Mouse (Mus musculus) hindbrain, embryonic 12.5 days (tissue): ENCODE measurements at regions not wholly inside any gene's neighbourhood (a gene's known extent, or its start where the extent isn't known, plus 50 kb on each side); places are given as distances from the start of the nearest gene placed in this dataset.
A peak's percentile ranks its signal among the peaks of the same experiment; 100 is the strongest.

Experiments
- ATAC-seq: fragments of 200-750 bp; cut with Nextera tagmentation; 2 replicates; pipeline ENCODE4 v1.8.0; 2017; ENCODE audit warnings: moderate TSS enrichment; ENCODE audit not compliant: low FRiP score
- H3K27ac ChIP-seq: fragments of 300-500 bp; sonication (generic); 2 replicates; pipeline ENCODE4 v1.5.1; 2016; ENCODE audit warnings: mild to moderate bottlenecking
- H3K27me3 ChIP-seq: fragments of 300-500 bp; sonication (generic); 2 replicates; pipeline ENCODE4 v1.6.1; 2016; ENCODE audit warnings: mild to moderate bottlenecking
- H3K36me3 ChIP-seq: fragments of 300-500 bp; sonication (generic); 2 replicates; pipeline ENCODE4 v1.6.1; 2016; ENCODE audit warnings: mild to moderate bottlenecking
- H3K4me1 ChIP-seq: fragments of 300-500 bp; sonication (generic); 2 replicates; pipeline ENCODE4 v1.6.1; 2016
- H3K4me2 ChIP-seq: fragments of 300-500 bp; sonication (generic); replicated peaks from 2 replicates; pipeline ENCODE4 v1.6.1; 2016; ENCODE audit warnings: mild to moderate bottlenecking
- H3K4me3 ChIP-seq: fragments of 300-500 bp; sonication (generic); 2 replicates; pipeline ENCODE4 v1.5.1; 2016; ENCODE audit warnings: mild to moderate bottlenecking
- H3K9ac ChIP-seq: fragments of 300-500 bp; sonication (generic); 2 replicates; pipeline ENCODE4 v1.6.1; 2016; ENCODE audit warnings: mild to moderate bottlenecking, moderate library complexity
- H3K9me3 ChIP-seq: fragments of 300-500 bp; sonication (generic); replicated peaks from 2 replicates; pipeline ENCODE4 v1.6.1; 2016; ENCODE audit warnings: mild to moderate bottlenecking
- WGBS: fragments of 180-500 bp; shearing (Covaris S2); methylation state at CpG from one replicate; pipeline ENCODE4 v1.1.7; 2016; 5-methylcytosine and 5-hydroxymethylcytosine counted together

- 94% methylated on average over 5 of the region's 5 CpGs for WGBS
Measured at GRCm38 (mm10) chr12:39709850-39710249, 328.0 kb downstream of the Arl4a start.

GRCm38 (mm10) chr12:39697182-39697581 lies 340.6 kb downstream of the Arl4a start:
- no peaks in the 10 kb centered on the region for H3K9me3 ChIP-seq
- H3K4me3 ChIP-seq: no peak overlapping the region
- H3K36me3 ChIP-seq: no peaks in the 10 kb centered on the region
- H3K4me1 ChIP-seq: no peaks in the 10 kb centered on the region
- no peak for ATAC-seq
- no peak overlapping the region for H3K9ac ChIP-seq
- no peaks in the 10 kb centered on the region for H3K27me3 ChIP-seq
- H3K4me2 ChIP-seq: no peak overlapping the region
- H3K27ac ChIP-seq: no peak overlapping the region
- 70% methylated on average over 3 of the region's 3 CpGs for WGBS

More at GRCm38 (mm10) chr12:39709850-39710249, 328.0 kb downstream of the Arl4a start:
- Histone ChIP-seq H3K9ac (no peak overlapping the region), H3K4me1 (peaks cover 4% of the 10 kb centered on the region), H3K9me3 (no peaks in the 10 kb centered on the region), H3K4me2 (no peak overlapping the region), H3K36me3 (no peaks in the 10 kb centered on the region), H3K4me3 (no peak overlapping the region), H3K27me3 (no peaks in the 10 kb centered on the region), H3K27ac (no peak overlapping the region)
- ATAC-seq: no peak

- Histone ChIP-seq H3K4me1 (no peaks in the 10 kb centered on the region), H3K4me2 (no peak overlapping the region), H3K4me3 (no peak overlapping the region), H3K27me3 (no peaks in the 10 kb centered on the region), H3K9me3 (no peaks in the 10 kb centered on the region), H3K9ac (no peak overlapping the region), H3K27ac (no peak overlapping the region), H3K36me3 (no peaks in the 10 kb centered on the region)
- WGBS: 86% methylated on average over 1 of the region's 1 CpGs
- no peak for ATAC-seq
Measured at GRCm38 (mm10) chr12:39695322-39695721, 342.5 kb downstream of the Arl4a start.

- WGBS: 60% methylated on average over 2 of the region's 2 CpGs
Measured at GRCm38 (mm10) chr12:39692043-39692442, 345.8 kb downstream of the Arl4a start.

GRCm38 (mm10) chr12:39685399-39685798 lies 352.4 kb downstream of the Arl4a start:
- Histone ChIP-seq H3K4me3 (no peak overlapping the region), H3K27me3 (no peaks in the 10 kb centered on the region), H3K4me1 (no peaks in the 10 kb centered on the region), H3K4me2 (no peak overlapping the region), H3K36me3 (no peaks in the 10 kb centered on the region), H3K27ac (no peak overlapping the region), H3K9ac (no peak overlapping the region), H3K9me3 (no peaks in the 10 kb centered on the region)
- ATAC-seq: no peak

More at GRCm38 (mm10) chr12:39692043-39692442, 345.8 kb downstream of the Arl4a start:
- Histone ChIP-seq H3K27ac (no peak overlapping the region), H3K27me3 (no peaks in the 10 kb centered on the region), H3K9me3 (no peaks in the 10 kb centered on the region), H3K9ac (no peak overlapping the region), H3K4me2 (no peak overlapping the region), H3K4me1 (no peaks in the 10 kb centered on the region), H3K4me3 (no peak overlapping the region), H3K36me3 (no peaks in the 10 kb centered on the region)
- no peak for ATAC-seq

- no peaks in the 10 kb centered on the region for H3K36me3 ChIP-seq
Measured at GRCm38 (mm10) chr12:39682121-39682520, 355.7 kb downstream of the Arl4a start.

GRCm38 (mm10) chr12:39675608-39676007 lies 362.2 kb downstream of the Arl4a start:
- H3K27me3 ChIP-seq: no peaks in the 10 kb centered on the region
- no peak overlapping the region for H3K9ac ChIP-seq
- no peak overlapping the region for H3K4me3 ChIP-seq
- no peaks in the 10 kb centered on the region for H3K4me1 ChIP-seq
- no peak overlapping the region for H3K4me2 ChIP-seq
- H3K9me3 ChIP-seq: no peaks in the 10 kb centered on the region
- 90% methylated on average over 2 of the region's 2 CpGs for WGBS
- no peak for ATAC-seq
- no peak overlapping the region for H3K27ac ChIP-seq
- no peaks in the 10 kb centered on the region for H3K36me3 ChIP-seq

More at GRCm38 (mm10) chr12:39682121-39682520, 355.7 kb downstream of the Arl4a start:
- no peaks in the 10 kb centered on the region for H3K27me3 ChIP-seq
- no peak overlapping the region for H3K4me3 ChIP-seq
- no peak overlapping the region for H3K27ac ChIP-seq
- ATAC-seq: no peak
- no peaks in the 10 kb centered on the region for H3K9me3 ChIP-seq
- no peaks in the 10 kb centered on the region for H3K4me1 ChIP-seq
- H3K9ac ChIP-seq: no peak overlapping the region
- WGBS: 83% methylated on average over 1 of the region's 1 CpGs
- H3K4me2 ChIP-seq: no peak overlapping the region

GRCm38 (mm10) chr12:39667701-39668100 lies 370.1 kb downstream of the Arl4a start:
- 36% methylated on average over 2 of the region's 2 CpGs for WGBS
- Histone ChIP-seq H3K36me3 (no peaks in the 10 kb centered on the region), H3K4me1 (0 out of 2 replicates have a peak, but pooled peaks cover 2% of the 10 kb centered on the region), H3K4me3 (no peak overlapping the region), H3K27ac (no peak overlapping the region), H3K4me2 (no peak overlapping the region), H3K9me3 (no peaks in the 10 kb centered on the region), H3K27me3 (no peaks in the 10 kb centered on the region), H3K9ac (no peak overlapping the region)
- ATAC-seq: no peak

GRCm38 (mm10) chr12:39665448-39665847 lies 372.4 kb downstream of the Arl4a start:
- Histone ChIP-seq H3K4me3 (no peak overlapping the region), H3K9me3 (no peaks in the 10 kb centered on the region), H3K27me3 (no peaks in the 10 kb centered on the region), H3K36me3 (no peaks in the 10 kb centered on the region), H3K27ac (no peak overlapping the region), H3K9ac (no peak overlapping the region), H3K4me2 (no peak overlapping the region), H3K4me1 (0 out of 2 replicates have a peak, but pooled peaks cover 2% of the 10 kb centered on the region)
- ATAC-seq: peak; percentile 79
- WGBS: 18% methylated on average over 4 of the region's 4 CpGs

GRCm38 (mm10) chr12:39660420-39660819 lies 377.4 kb downstream of the Arl4a start:
- H3K4me1 ChIP-seq: no peaks in the 10 kb centered on the region
- H3K27me3 ChIP-seq: no peaks in the 10 kb centered on the region
- 52% methylated on average over 4 of the region's 4 CpGs for WGBS
- no peaks in the 10 kb centered on the region for H3K9me3 ChIP-seq
- H3K27ac ChIP-seq: no peak overlapping the region
- H3K9ac ChIP-seq: no peak overlapping the region
- no peak for ATAC-seq
- H3K4me3 ChIP-seq: no peak overlapping the region
- H3K4me2 ChIP-seq: no peak overlapping the region
- no peaks in the 10 kb centered on the region for H3K36me3 ChIP-seq

GRCm38 (mm10) chr12:39656606-39657005 lies 381.2 kb downstream of the Arl4a start:
- Histone ChIP-seq H3K9ac (no peak overlapping the region), H3K4me3 (no peak overlapping the region), H3K27ac (no peak overlapping the region), H3K9me3 (no peaks in the 10 kb centered on the region), H3K4me2 (no peak overlapping the region), H3K27me3 (no peaks in the 10 kb centered on the region), H3K4me1 (no peaks in the 10 kb centered on the region), H3K36me3 (no peaks in the 10 kb centered on the region)
- no peak for ATAC-seq

- no peak overlapping the region for H3K4me3 ChIP-seq
Measured at GRCm38 (mm10) chr12:39648952-39649351, 388.9 kb downstream of the Arl4a start.

GRCm38 (mm10) chr12:39646556-39646955 lies 391.3 kb downstream of the Arl4a start:
- Histone ChIP-seq H3K9me3 (no peaks in the 10 kb centered on the region), H3K9ac (no peak overlapping the region), H3K4me2 (no peak overlapping the region), H3K4me3 (no peak overlapping the region), H3K4me1 (no peaks in the 10 kb centered on the region), H3K27ac (no peak overlapping the region), H3K36me3 (no peaks in the 10 kb centered on the region), H3K27me3 (no peaks in the 10 kb centered on the region)
- 65% methylated on average over 3 of the region's 3 CpGs for WGBS
- ATAC-seq: no peak

More at GRCm38 (mm10) chr12:39648952-39649351, 388.9 kb downstream of the Arl4a start:
- Histone ChIP-seq H3K9me3 (no peaks in the 10 kb centered on the region), H3K36me3 (no peaks in the 10 kb centered on the region), H3K27ac (no peak overlapping the region), H3K4me2 (no peak overlapping the region), H3K27me3 (no peaks in the 10 kb centered on the region), H3K9ac (no peak overlapping the region), H3K4me1 (no peaks in the 10 kb centered on the region)
- no peak for ATAC-seq
